Mouse (Mus musculus) testis, adult 2 months (tissue): ENCODE measurements around the gene Pip4k2a. TPM values are rescaled to one million over a fixed set of nuclear protein-coding genes. Genes with fewer than 3 reads are reported as not detected.

Experiments used
- H3K27ac ChIP-seq: fragments of 200-500 bp; 2 replicates; pipeline ENCODE4 v1.5.1; 2012; ENCODE audit warnings: low read depth, low read length; ENCODE audit not compliant: control insufficient read depth, insufficient read depth
- H3K27me3 ChIP-seq: fragments of 200-500 bp; 2 replicates; pipeline ENCODE4 v1.6.1; 2012; ENCODE audit warnings: mild to moderate bottlenecking, low read length, moderate library complexity; ENCODE audit not compliant: control insufficient read depth, insufficient read depth
- H3K36me3 ChIP-seq: fragments of 200-500 bp; 2 replicates; pipeline ENCODE4 v1.6.1; 2012; ENCODE audit warnings: mild to moderate bottlenecking, low read length; ENCODE audit not compliant: control insufficient read depth, insufficient read depth
- H3K4me1 ChIP-seq: fragments of 200-500 bp; 2 replicates; pipeline ENCODE4 v1.6.1; 2012; ENCODE audit warnings: low read length; ENCODE audit not compliant: control insufficient read depth, insufficient read depth
- H3K4me3 ChIP-seq: fragments of 200-500 bp; 2 replicates; pipeline ENCODE4 v1.5.1; 2012; ENCODE audit warnings: low read depth, mild to moderate bottlenecking, low read length, moderate library complexity, mixed read lengths; ENCODE audit not compliant: control insufficient read depth
- CTCF ChIP-seq: fragments of 200-500 bp; IDR thresholded peaks from 2 replicates; pipeline ENCODE4 v1.5.1; 2012; ENCODE audit warnings: low read depth, mild to moderate bottlenecking, inconsistent platforms, low read length, moderate library complexity; ENCODE audit not compliant: control insufficient read depth, insufficient read depth, insufficient replicate concordance
- POLR2A ChIP-seq: fragments of 200-500 bp; IDR thresholded peaks from 2 replicates; pipeline ENCODE4 v1.6.1; 2012; ENCODE audit warnings: low read depth, mild to moderate bottlenecking, inconsistent platforms, low read length, moderate library complexity; ENCODE audit not compliant: control insufficient read depth
- polyA plus RNA-seq: library from polyadenylated mRNA; depleted of rRNA; stranded (reverse); fragments of >200 nt; gene quantifications from 2 replicates; pipeline ENCODE4 v1.2.3, GENCODE M21; 2012

Pip4k2a gene
- polyA plus RNA-seq, 1 experiment, result 1.3 TPM

DNA sequence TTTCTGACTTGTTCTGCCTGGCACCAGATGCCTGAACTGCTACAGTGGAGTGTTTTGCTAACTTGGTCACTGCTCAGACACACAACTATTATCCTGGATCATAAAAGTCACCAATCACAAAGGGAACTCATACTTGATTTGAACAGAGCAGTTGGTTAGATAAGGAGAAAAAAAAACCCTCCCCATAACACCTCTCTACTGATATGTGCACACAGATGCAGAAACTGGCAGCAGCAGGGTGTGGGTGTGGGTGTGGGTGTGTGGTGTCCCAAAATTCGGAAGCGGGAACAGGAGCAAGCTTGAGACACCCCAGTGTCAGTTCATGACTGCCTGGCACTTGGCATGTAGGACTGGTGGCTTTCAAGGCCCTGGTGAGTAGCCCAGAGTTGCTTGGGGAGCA lies 130.9 kb downstream of the Pip4k2a start:
- Histone ChIP-seq H3K27ac (no peak overlapping the region), H3K27me3 (no peaks in the 10 kb centered on the region), H3K4me1 (no peaks in the 10 kb centered on the region), H3K4me3 (no peak overlapping the region), H3K36me3 (no peaks in the 10 kb centered on the region)
- TF ChIP-seq CTCF (no peak), POLR2A (no peak)

GRCm38 (mm10) chr2:18864719-18865118 lies 133.2 kb downstream of the Pip4k2a start:
- Histone ChIP-seq H3K4me3 (no peak overlapping the region), H3K36me3 (no peaks in the 10 kb centered on the region), H3K27me3 (no peaks in the 10 kb centered on the region), H3K27ac (no peak overlapping the region), H3K4me1 (no peaks in the 10 kb centered on the region)
- TF ChIP-seq POLR2A (no peak), CTCF (no peak)

DNA sequence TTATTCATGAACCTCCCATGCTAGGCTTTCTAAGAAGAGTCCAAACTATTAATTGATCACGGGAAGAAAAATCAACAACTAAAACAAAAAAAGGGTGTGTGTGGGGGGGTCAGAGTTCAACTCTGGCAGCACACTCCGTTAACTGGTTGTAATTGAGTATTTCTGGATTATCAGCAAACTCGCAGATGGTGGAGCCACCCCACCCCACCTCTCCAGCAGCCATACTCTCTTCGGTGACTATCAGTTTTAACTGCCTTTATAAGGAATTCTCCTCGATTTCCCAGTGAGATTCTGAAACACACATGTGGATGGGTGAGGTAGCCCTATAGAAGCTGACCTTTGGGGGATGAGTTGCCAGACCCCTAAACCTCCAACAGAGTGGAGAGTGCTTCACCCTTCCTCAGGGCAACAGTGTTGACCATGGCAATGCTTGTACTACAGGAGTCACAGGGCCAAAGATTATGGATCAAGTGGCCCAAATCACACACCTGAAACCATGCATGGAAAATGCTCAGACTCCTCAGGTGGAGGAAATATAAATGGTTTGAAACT lies 136.2 kb downstream of the Pip4k2a start:
- no peak overlapping the region for H3K27ac ChIP-seq
- TF ChIP-seq POLR2A (no peak), CTCF (no peak)
- no peak overlapping the region for H3K4me3 ChIP-seq
- H3K27me3 ChIP-seq, result no peaks in the 10 kb centered on the region
- no peaks in the 10 kb centered on the region for H3K36me3 ChIP-seq
- no peaks in the 10 kb centered on the region for H3K4me1 ChIP-seq

DNA sequence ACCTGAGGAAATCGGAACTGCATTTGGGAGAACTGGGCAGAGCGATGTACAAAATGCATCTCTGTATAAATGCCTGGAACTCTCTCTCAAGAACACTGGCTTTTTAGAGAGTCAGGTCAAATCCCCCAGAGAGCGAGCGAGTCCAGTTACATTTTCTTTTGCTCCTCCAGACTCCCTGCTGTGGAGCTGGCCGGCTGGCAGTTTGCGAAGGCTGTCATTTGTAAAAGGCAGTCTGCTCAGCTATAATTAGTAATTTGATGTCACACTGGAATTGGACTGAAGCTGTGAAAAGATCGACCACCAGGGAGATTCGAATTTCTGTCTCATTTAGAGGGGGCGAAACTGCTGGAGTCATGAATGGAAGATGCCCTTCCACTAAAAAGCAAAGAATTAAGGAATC lies 137.2 kb downstream of the Pip4k2a start:
- TF ChIP-seq POLR2A (no peak), CTCF (no peak)
- no peaks in the 10 kb centered on the region for H3K36me3 ChIP-seq
- H3K27me3 ChIP-seq, result no peaks in the 10 kb centered on the region
- no peaks in the 10 kb centered on the region for H3K4me1 ChIP-seq
- no peak overlapping the region for H3K4me3 ChIP-seq
- H3K27ac ChIP-seq, result no peak overlapping the region

DNA sequence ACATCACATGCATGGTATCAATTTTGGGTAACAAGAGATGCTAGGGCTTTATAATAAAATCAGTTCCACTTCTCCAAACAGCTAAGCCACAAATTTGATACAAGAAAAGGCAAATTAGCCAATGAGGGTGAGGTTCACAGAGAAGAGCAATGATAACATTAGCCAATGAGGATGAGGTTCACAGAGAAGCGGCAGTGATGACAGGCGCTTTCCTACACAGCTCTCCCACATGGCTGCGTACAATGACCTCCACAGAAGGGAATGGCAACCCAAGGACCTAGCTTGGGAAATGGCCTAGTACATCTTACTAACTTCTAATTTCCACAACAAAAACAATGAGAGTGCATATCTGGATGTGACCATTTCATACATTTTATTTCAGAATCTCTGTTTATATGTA lies 140.0 kb downstream of the Pip4k2a start:
- TF ChIP-seq CTCF (no peak), POLR2A (no peak)
- no peaks in the 10 kb centered on the region for H3K36me3 ChIP-seq
- no peak overlapping the region for H3K27ac ChIP-seq
- no peak overlapping the region for H3K4me3 ChIP-seq
- no peaks in the 10 kb centered on the region for H3K4me1 ChIP-seq
- H3K27me3 ChIP-seq, result no peaks in the 10 kb centered on the region

DNA sequence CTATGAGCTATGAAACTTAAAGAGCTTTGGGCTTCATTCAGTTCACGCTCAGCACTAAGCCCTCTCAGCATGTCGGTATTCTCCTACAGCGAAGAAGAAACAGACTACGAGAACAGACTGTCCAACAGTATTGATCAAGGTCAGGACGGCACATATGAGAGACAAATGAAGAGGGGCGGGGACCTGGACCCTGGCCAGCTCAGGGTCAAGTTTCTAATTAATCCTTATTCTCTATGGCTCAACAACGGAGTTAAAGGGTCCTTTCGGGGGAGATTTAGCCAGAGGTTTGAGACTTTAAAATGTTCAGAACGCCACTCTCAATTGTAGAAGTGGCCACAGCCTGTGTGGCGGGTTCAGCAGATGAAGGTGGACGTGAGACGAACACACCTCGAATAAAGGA lies 141.5 kb downstream of the Pip4k2a start:
- Histone ChIP-seq H3K36me3 (no peaks in the 10 kb centered on the region), H3K4me3 (no peak overlapping the region), H3K27ac (no peak overlapping the region), H3K27me3 (no peaks in the 10 kb centered on the region), H3K4me1 (no peaks in the 10 kb centered on the region)
- TF ChIP-seq CTCF (no peak), POLR2A (no peak)

DNA sequence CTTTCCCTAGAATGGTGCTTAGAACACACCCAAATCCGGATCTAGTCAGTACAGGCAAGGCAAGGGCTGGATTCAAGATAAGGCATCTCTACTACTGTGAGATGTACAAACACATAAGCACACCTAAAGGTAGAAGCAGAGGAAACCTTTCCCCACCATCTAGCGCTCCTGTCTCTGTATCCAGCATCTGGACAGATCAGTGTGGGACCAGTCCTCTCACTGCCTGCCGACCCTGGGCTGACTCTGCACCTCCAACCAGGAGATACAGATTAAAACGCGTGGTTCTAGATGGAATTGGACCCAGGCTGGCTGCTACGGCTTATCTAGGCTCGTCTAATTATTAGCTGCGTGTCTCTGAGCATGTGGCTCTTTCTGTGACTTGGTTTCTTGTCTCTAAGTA lies 142.7 kb downstream of the Pip4k2a start:
- no peak overlapping the region for H3K27ac ChIP-seq
- TF ChIP-seq CTCF (no peak), POLR2A (no peak)
- no peaks in the 10 kb centered on the region for H3K27me3 ChIP-seq
- no peak overlapping the region for H3K4me3 ChIP-seq
- H3K4me1 ChIP-seq, result no peaks in the 10 kb centered on the region
- no peaks in the 10 kb centered on the region for H3K36me3 ChIP-seq

DNA sequence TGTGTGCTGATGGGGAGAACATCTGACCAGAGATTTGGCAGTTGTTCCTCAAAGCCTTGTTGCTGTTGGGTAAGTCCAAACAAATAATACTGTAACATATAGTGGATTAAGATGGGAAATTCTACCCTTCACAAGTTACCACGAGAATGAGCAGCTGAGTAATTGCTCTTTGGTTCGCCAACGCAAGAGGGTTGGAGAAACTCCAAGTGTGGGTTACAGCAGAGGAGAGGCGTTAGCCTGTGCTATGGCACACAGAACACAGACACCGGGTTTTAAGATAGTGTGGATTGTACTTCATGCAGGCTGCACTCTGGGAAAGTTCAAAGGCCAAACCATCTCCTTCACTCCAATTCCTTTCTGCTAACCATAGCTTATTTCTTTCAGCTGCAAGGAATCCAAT lies 144.6 kb downstream of the Pip4k2a start:
- TF ChIP-seq POLR2A (no peak), CTCF (no peak)
- no peaks in the 10 kb centered on the region for H3K36me3 ChIP-seq
- H3K27me3 ChIP-seq, result no peaks in the 10 kb centered on the region
- no peaks in the 10 kb centered on the region for H3K4me1 ChIP-seq
- no peak overlapping the region for H3K4me3 ChIP-seq
- no peak overlapping the region for H3K27ac ChIP-seq
